Mouse (Mus musculus) spleen, adult 2 months (tissue): ENCODE data around the gene Ccdc152.
"Not testable (repeated sequence)": the region's sequence is repeated elsewhere in the genome, so short reads cannot be mapped to it uniquely, and the experiment has no call there.

ENCODE experiments used
- CTCF ChIP-seq: fragments of 200-500 bp; IDR thresholded peaks from 2 replicates; pipeline ENCODE4 v1.5.1; 2011; ENCODE audit warnings: mild to moderate bottlenecking, inconsistent platforms; ENCODE audit not compliant: insufficient read depth, insufficient read length, insufficient replicate concordance; ENCODE audit errors: extremely low read depth
- POLR2A ChIP-seq: fragments of 200-500 bp; IDR thresholded peaks from 2 replicates; pipeline ENCODE4 v1.6.1; 2011; ENCODE audit warnings: low read depth, low read length, inconsistent platforms

DNA sequence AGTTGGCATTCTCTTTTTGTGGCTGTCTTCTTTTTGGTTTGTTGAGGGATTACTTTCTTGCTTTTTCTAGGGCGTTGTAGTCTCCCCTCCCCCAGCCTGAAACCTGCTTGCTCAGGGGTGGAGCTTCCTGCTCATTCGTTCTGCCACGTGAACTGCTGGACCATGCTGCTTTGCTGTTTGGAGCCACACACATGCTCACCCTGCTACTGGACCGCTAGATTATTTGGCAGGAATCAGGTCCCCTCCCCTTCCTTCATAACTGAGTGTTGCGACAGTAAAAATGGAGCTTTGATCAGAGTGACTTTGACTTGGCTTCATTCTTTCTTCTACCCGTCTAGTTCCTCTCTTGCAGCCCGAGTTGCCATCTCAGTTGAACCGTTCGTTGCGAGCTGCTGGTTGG lies 58.3 kb downstream of the Ccdc152 start:
- TF ChIP-seq CTCF, POLR2A: not testable (repeated sequence)
